Mouse (Mus musculus): ENCODE measurements around the gene Nr5a1.

Nr5a1 gene

GRCm38 (mm10) chr2:38704336-38704735 is 10.0 kb downstream of the Nr5a1 start:
- DNase-seq: no peak

- no peak for DNase-seq
Measured at GRCm38 (mm10) chr2:38700177-38700576, 14.2 kb downstream of the Nr5a1 start.

- DNase-seq: no peak
Measured at GRCm38 (mm10) chr2:38698623-38699022, 15.7 kb downstream of the Nr5a1 start.

- no peak for DNase-seq
Measured at GRCm38 (mm10) chr2:38697128-38698120, 16.9 kb downstream of the Nr5a1 start.

GRCm38 (mm10) chr2:38695770-38696169 is 18.6 kb downstream of the Nr5a1 start:
- no peak for DNase-seq

- DNase-seq: peak; percentile 46 to 85
Measured at GRCm38 (mm10) chr2:38691542-38691941, 22.8 kb downstream of the Nr5a1 start.

GRCm38 (mm10) chr2:38689881-38690280 is 24.5 kb downstream of the Nr5a1 start:
- no peak for DNase-seq

- peak in 1 of 2 experiments; percentile 44 for DNase-seq
Measured at GRCm38 (mm10) chr2:38688791-38689520, 25.4 kb downstream of the Nr5a1 start.

- no peak for DNase-seq
Measured at GRCm38 (mm10) chr2:38685746-38686145, 28.6 kb downstream of the Nr5a1 start.

GRCm38 (mm10) chr2:38683083-38683482 is 31.3 kb downstream of the Nr5a1 start:
- no peak for DNase-seq

- no peak for DNase-seq
Measured at GRCm38 (mm10) chr2:38682209-38682608, 32.1 kb downstream of the Nr5a1 start.

GRCm38 (mm10) chr2:38678947-38679346 is 35.4 kb downstream of the Nr5a1 start:
- DNase-seq: no peak

GRCm38 (mm10) chr2:38675366-38675969 is 38.9 kb downstream of the Nr5a1 start:
- peak in 1 of 2 experiments; percentile 49 for DNase-seq

- no peak for DNase-seq
Measured at GRCm38 (mm10) chr2:38672496-38672895, 41.8 kb downstream of the Nr5a1 start.

- peak; percentile 47 to 64 for DNase-seq
Measured at GRCm38 (mm10) chr2:38668802-38669580, 45.4 kb downstream of the Nr5a1 start.

- DNase-seq: peak; percentile 24 to 27
Measured at GRCm38 (mm10) chr2:38661398-38661797, 52.9 kb downstream of the Nr5a1 start.

GRCm38 (mm10) chr2:38658338-38658836 is 56.0 kb downstream of the Nr5a1 start:
- DNase-seq: peak; percentile 58 to 86

- no peak for DNase-seq
Measured at GRCm38 (mm10) chr2:38653694-38654093, 60.6 kb downstream of the Nr5a1 start.

GRCm38 (mm10) chr2:38653293-38653619 is 61.1 kb downstream of the Nr5a1 start:
- DNase-seq: no peak

GRCm38 (mm10) chr2:38652565-38653292 is 61.6 kb downstream of the Nr5a1 start:
- no peak for DNase-seq

GRCm38 (mm10) chr2:38652098-38652497 is 62.2 kb downstream of the Nr5a1 start:
- no peak for DNase-seq

- DNase-seq: no peak
Measured at GRCm38 (mm10) chr2:38650340-38650739, 64.0 kb downstream of the Nr5a1 start.
